Mouse (Mus musculus) kidney, adult 18-20 months (tissue): ENCODE data around the gene Tpcn2.

Source experiments
- DNase-seq: peaks from one replicate; pipeline ENCODE4 v3.0.0; 2021

Tpcn2 gene

DNA sequence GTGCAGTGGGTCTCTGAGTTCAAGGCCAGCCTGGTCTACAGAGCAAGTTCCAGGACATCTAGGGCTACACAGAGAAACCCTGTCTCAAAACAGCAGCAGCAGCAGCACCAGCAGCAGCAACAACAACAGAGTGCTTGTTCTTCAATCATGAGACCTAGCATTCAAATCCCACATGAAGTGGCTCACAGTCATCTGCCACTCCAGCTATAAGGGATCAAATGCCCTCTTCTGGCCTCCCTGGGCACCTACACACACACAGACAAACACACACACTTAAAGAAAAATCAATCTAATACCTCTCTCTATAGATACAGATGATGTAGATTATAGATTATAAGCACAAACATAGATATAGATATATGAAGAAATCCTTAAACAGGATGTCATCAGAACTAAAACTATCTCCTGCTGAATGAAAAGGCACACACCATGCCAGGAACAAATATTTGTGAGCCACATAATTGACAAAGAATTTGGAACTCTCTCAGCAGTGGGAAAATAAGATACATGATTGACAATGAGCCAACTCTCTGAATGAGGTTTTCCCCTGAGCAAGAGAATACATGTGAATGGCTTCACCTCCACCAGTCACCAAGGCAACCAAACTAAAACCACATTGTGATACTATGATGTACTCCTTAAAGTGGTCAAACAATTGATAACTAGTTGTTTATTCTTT lies 137.4 kb downstream of the Tpcn2 start:
- DNase-seq: no peak

DNA sequence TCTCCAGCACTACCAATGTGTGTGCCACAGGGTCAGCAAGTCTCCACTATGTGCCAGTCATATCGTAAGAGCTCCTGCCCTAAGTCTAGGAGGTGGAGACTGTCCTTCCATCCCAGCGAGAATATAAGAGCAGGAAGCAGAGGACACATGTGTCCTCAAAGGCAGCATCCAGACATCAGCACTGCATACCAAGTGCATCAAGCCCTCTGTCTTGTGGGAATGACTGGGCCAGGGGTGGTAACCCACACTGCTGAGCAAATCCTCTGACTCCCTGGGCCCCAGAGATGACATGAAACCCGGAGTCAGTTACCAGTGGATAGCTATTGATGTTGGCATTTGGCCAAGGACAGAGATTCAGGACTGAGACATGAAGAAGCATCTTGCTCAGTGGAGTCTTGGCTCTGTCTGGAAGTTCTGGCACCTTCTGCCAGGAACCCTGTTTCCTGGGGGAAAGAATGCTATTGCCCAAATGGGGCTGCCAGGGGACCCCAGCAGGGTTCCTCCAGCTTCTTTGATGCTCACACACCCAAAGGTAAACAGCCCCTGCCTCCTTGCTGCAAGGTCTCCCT lies 140.2 kb downstream of the Tpcn2 start:
- no peak for DNase-seq

DNA sequence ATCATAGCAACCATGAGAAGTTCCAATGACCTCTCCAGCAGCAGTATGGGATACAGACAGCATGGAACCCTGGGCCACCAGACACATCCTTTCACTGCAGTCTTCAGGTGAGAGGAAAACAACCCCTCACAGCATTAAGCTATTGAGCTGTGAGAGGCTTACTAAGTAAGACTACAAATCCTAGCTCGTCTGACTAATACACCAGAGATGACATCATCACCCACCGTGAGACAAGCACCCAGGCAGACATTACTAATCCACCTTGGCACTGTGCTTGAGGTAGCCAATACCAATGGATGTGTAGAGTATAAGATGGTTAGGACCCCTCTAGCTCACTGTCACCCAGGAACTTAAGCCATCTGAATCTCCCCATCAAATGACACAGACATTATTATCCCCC lies 143.2 kb downstream of the Tpcn2 start:
- no peak for DNase-seq

DNA sequence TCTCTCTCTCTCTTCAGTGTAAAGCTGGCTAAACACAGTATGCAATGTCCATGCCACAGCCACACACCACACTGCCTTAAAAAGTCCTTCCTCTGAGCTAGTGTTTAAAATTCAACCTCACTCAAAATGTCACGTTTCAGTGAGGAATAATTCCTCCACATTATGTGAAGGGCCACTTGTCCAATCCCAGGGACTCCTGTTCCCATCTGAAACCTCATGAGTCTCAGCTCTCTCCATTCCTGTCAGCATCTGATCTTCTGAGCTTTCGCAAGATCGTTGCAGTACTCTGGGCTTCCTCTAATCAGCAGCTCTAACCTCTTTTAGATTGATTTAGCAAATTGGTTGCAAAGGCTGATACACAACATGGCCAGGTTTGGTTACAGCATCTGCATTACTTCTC lies 144.2 kb downstream of the Tpcn2 start:
- no peak for DNase-seq

DNA sequence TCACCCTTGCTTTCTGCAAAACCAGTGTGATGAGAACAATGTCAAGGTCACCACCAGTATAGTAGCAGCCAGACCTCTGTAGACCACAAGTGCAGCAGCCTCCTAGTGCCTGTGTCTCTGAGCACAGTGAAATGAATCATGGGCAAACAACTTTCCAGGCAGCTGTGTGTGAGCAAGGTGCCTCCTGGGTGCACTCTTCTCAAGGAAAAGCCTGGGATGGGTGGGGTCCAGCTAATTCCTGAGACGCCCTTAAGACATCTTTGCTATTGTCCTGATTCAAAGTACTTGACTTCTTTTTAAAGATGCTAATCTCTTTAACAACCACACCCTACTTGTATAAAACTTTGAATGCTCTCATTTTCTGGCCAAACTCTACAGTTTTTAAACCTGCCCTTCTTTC lies 144.7 kb downstream of the Tpcn2 start:
- no peak for DNase-seq

DNA sequence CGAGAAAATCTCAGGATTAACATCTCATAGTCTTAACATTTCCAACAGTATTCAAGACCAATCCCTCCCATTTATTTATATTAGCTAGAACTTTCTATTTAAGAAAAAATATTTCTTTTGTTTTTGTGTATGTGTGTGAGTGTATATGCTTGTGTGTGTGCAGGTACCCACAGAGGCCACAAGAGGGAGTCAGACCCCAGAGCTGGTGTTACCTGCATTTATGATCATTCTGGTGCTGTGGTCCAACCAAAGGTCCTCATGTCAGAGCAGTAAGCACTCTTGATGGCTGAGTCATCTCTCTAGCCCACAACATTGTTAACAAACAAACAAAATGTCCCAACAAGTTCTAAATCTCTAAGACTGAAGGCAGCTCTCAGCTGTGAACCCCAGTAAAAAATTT lies 145.9 kb downstream of the Tpcn2 start:
- no peak for DNase-seq

DNA sequence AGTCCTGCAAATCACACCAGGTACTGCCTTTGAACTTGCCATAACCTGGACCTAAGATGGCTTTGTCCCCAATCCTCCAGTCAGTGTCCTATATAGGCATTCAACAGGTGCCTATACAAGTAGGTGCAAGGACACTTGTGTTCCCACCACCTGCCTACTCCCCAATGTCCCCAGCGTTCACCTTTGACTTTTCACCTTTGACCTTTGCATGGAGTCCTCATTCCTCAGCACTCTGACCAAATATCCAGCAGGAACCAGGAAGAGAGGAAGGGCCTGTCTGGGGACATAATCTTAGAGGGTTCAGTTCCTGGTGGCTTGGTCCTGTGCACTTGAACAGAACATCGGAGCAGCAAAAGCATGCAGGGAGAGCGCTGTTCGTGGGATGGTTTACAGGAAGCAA lies 147.0 kb downstream of the Tpcn2 start:
- no peak for DNase-seq
